Mouse (Mus musculus): ENCODE results near the gene Tagln2.

DNA sequence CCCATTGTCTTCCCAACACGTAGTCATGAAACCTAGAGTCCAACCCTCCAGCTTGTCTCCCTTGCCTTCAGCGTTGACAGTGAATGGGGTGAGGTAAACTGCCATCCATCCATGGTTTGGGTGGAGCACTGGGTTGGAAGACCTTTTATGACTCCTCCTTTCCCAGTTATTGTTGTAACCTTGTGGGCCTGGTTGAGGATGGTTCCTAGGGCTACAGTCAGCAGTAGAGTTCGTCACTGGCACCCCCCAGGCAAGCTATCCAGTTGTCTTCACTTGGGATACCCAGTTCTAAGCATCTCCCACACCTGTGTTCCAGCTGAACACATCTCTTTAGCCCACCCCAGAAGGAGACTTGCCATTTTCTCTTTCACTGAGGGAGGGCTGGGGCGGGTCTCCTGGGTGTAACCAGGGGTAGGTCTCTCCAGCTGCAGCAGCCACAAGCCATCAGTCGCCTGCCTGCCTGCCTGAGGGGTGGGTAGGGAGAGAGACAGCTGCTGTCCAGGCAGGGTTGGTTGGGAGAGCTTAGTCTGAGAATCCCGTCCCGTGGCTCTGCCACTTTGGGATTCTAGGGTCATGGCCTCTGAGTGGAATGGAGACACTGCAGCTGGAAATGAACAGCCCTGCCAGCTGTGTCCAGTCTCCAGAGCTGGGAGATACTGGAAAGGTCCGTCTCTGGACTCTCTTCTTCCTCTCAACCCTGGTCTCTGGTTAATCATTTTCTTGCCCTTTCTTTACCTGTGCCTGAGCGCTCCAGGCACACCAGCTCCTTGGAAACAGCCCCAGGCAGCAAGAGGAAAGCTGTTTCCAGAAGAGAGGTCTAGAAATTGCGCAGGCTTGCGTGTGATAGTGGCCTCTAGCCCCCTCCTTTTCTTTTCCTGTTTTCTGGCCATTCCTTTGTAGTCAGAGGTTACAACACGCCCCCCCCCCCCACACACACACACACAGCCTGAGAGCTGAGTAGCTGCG is 2.6 kb downstream of the Tagln2 start:
- no peak for TF ChIP-seq CTCF (IDR thresholded peaks at IDR 0.05; ENCODE audit: extremely low read depth, insufficient read depth, insufficient read length, insufficient replicate concordance)
- TF ChIP-seq POLR2A (IDR thresholded peaks at IDR 0.05; ENCODE audit: low read depth, low read length), result no peak
